Mouse (Mus musculus): ENCODE data around the gene Pgs1. TPM values are rescaled to one million over a fixed set of nuclear protein-coding genes. Genes with fewer than 3 reads are reported as not detected.

Gene Pgs1
- total and polyA plus RNA-seq, 3 experiments: 38.1 to 60.5 (median 50.8) TPM

GRCm38 (mm10) chr11:117971100-117971499, 15.0 kb upstream of the Pgs1 start:
- no peak overlapping the region for H3K4me2 ChIP-seq (ENCODE audit: insufficient read depth, low read depth, poor library complexity, severe bottlenecking)
- peaks cover 76% of the 10 kb centered on the region for H3K27me3 ChIP-seq (replicated peaks)
- H3K4me1 ChIP-seq (ENCODE audit: control insufficient read depth in 1 of 2, insufficient read depth in 2 of 2): peaks cover 29 to 71% of the 10 kb centered on the region in 2 experiments
- TF ChIP-seq MAFK (IDR thresholded peaks at IDR 0.05; ENCODE audit: insufficient replicate concordance, low read length) (peak; percentile 61; the same call in 1 of the 2 replicates), HCFC1 (IDR thresholded peaks at IDR 0.05; ENCODE audit: low read depth, low read length) (no peak)
- dilution Hi-C loops (cut with MboI; ENCODE audit: extremely low pct_ligation_motif_present, extremely low pct_unique_long_range_greater_than_20kb, low sequenced_read_pairs): no loop called here
- H3K79me2 ChIP-seq (replicated peaks; ENCODE audit: control insufficient read depth, extremely low read depth, insufficient read depth, poor library complexity, severe bottlenecking): no peaks in the 10 kb centered on the region
- H3K9me3 ChIP-seq (replicated peaks; ENCODE audit: low read length): peaks cover 19% of the 10 kb centered on the region
- H3K9ac ChIP-seq (ENCODE audit: insufficient read depth, low read depth): no peak overlapping the region
- peaks cover 6 to 11% of the 10 kb centered on the region in 2 experiments for H3K36me3 ChIP-seq (replicated peaks in 1 of 2; ENCODE audit: control insufficient read depth in 1 of 2, insufficient read depth in 1 of 2, low read length in 1 of 2)
- in situ Hi-C loops (cut with MboI; ENCODE audit: low pct_ligation_motif_present, low pct_unique_long_range_greater_than_20kb, low sequenced_read_pairs): no loop called here
- H3K27ac ChIP-seq (ENCODE audit: insufficient read depth, low read depth): no peak overlapping the region
- no peak for DNase-seq (ENCODE audit: extremely low read depth)
- H3K4me3 ChIP-seq (replicated peaks in 1 of 3; ENCODE audit: low read depth in 2 of 3, low read length in 2 of 3, poor library complexity in 1 of 3): no peak overlapping the region

- dilution Hi-C loops (cut with MboI; ENCODE audit: extremely low pct_ligation_motif_present, extremely low pct_unique_long_range_greater_than_20kb, low sequenced_read_pairs) (no loop called here), in situ Hi-C loops (cut with MboI; ENCODE audit: low pct_ligation_motif_present, low pct_unique_long_range_greater_than_20kb, low sequenced_read_pairs) (no loop called here)
- peaks cover 70% of the 10 kb centered on the region for H3K27me3 ChIP-seq (replicated peaks)
- H3K9me3 ChIP-seq (replicated peaks; ENCODE audit: low read length): peaks cover 19% of the 10 kb centered on the region
- no peak overlapping the region for H3K27ac ChIP-seq (ENCODE audit: insufficient read depth, low read depth)
- peaks cover 27 to 71% of the 10 kb centered on the region in 2 experiments for H3K4me1 ChIP-seq (ENCODE audit: control insufficient read depth in 1 of 2, insufficient read depth in 2 of 2)
- no peak overlapping the region for H3K4me3 ChIP-seq (replicated peaks in 1 of 3; ENCODE audit: low read depth in 2 of 3, low read length in 2 of 3, poor library complexity in 1 of 3)
- H3K9ac ChIP-seq (ENCODE audit: insufficient read depth, low read depth): no peak overlapping the region
- H3K36me3 ChIP-seq (replicated peaks in 1 of 2; ENCODE audit: control insufficient read depth in 1 of 2, insufficient read depth in 1 of 2, low read length in 1 of 2): peaks cover 6 to 11% of the 10 kb centered on the region in 2 experiments
- no peak overlapping the region for H3K4me2 ChIP-seq (ENCODE audit: insufficient read depth, low read depth, poor library complexity, severe bottlenecking)
- H3K79me2 ChIP-seq (replicated peaks; ENCODE audit: control insufficient read depth, extremely low read depth, insufficient read depth, poor library complexity, severe bottlenecking): no peaks in the 10 kb centered on the region
- DNase-seq (ENCODE audit: extremely low read depth): no peak
- TF ChIP-seq POLR2A (IDR thresholded peaks at IDR 0.05; ENCODE audit: low read depth, low read length): no peak
- TF ChIP-seq CTCF (conservative IDR thresholded peaks at IDR 0.05 in 1 of 2, IDR thresholded peaks at IDR 0.05 in 1 of 2; ENCODE audit: low read depth in 2 of 2, low read length in 2 of 2): peak in 1 of 2 experiments; percentile 8; a peak in 1 of 4 replicates
- TF ChIP-seq ZNF384 (IDR thresholded peaks at IDR 0.05; ENCODE audit: low read depth, low read length): peak; percentile 79
- TF ChIP-seq PAX5 (IDR thresholded peaks at IDR 0.05; ENCODE audit: low read length): no peak
- peak; percentile 54; the same call in 1 of the 2 replicates for TF ChIP-seq ETS1 (conservative IDR thresholded peaks at IDR 0.05; ENCODE audit: low read depth, low read length)
- no peak for TF ChIP-seq NRF1 (IDR thresholded peaks at IDR 0.05; ENCODE audit: low read depth, low read length)
- TF ChIP-seq MAFK (IDR thresholded peaks at IDR 0.05; ENCODE audit: insufficient replicate concordance, low read length): no peak
- TF ChIP-seq USF2 (conservative IDR thresholded peaks at IDR 0.05; ENCODE audit: low read depth, low read length): no peak
- no peak for TF ChIP-seq EP300 (IDR thresholded peaks at IDR 0.05; ENCODE audit: low read length)
- peak; percentile 76 for TF ChIP-seq TBP (conservative IDR thresholded peaks at IDR 0.05; ENCODE audit: low read depth, low read length)
Measured at GRCm38 (mm10) chr11:117971646-117972242, 14.3 kb upstream of the Pgs1 start.

- in situ Hi-C loops (cut with MboI; ENCODE audit: low pct_ligation_motif_present, low pct_unique_long_range_greater_than_20kb, low sequenced_read_pairs) (no loop called here), dilution Hi-C loops (cut with MboI; ENCODE audit: extremely low pct_ligation_motif_present, extremely low pct_unique_long_range_greater_than_20kb, low sequenced_read_pairs) (no loop called here)
- Histone ChIP-seq H3K9me3 (replicated peaks; ENCODE audit: low read length) (peaks cover 9% of the 10 kb centered on the region), H3K4me1 (ENCODE audit: control insufficient read depth in 1 of 2, insufficient read depth in 2 of 2) (peaks cover 31 to 74% of the 10 kb centered on the region in 2 experiments), H3K9ac (ENCODE audit: insufficient read depth, low read depth) (no peak overlapping the region), H3K4me2 (ENCODE audit: insufficient read depth, low read depth, poor library complexity, severe bottlenecking) (no peak overlapping the region), H3K79me2 (replicated peaks; ENCODE audit: control insufficient read depth, extremely low read depth, insufficient read depth, poor library complexity, severe bottlenecking) (no peaks in the 10 kb centered on the region), H3K4me3 (replicated peaks in 1 of 3; ENCODE audit: low read depth in 2 of 3, low read length in 2 of 3, poor library complexity in 1 of 3) (no peak overlapping the region), H3K27me3 (replicated peaks) (peaks cover 59% of the 10 kb centered on the region), H3K27ac (ENCODE audit: insufficient read depth, low read depth) (no peak overlapping the region), H3K36me3 (replicated peaks in 1 of 2; ENCODE audit: control insufficient read depth in 1 of 2, insufficient read depth in 1 of 2, low read length in 1 of 2) (peaks cover 2% of the 10 kb centered on the region in 2 experiments)
- no peak for TF ChIP-seq TCF12 (IDR thresholded peaks at IDR 0.05; ENCODE audit: low read depth, low read length)
- no peak for TF ChIP-seq ELF1 (IDR thresholded peaks at IDR 0.05; ENCODE audit: low read depth, low read length)
- TF ChIP-seq ETS1 (conservative IDR thresholded peaks at IDR 0.05; ENCODE audit: low read depth, low read length): no peak
- no peak for TF ChIP-seq NELFE (IDR thresholded peaks at IDR 0.05; ENCODE audit: low read depth, low read length)
- no peak for TF ChIP-seq MAX (IDR thresholded peaks at IDR 0.05; ENCODE audit: low read length)
- no peak for DNase-seq (ENCODE audit: extremely low read depth)
Measured at GRCm38 (mm10) chr11:117972656-117973558, 13.2 kb upstream of the Pgs1 start.
